Mouse (Mus musculus): ENCODE measurements around the gene Notch3. TPM values are rescaled to one million over a fixed set of nuclear protein-coding genes. Genes with fewer than 3 reads are reported as not detected.
A peak's percentile ranks its signal among the peaks of the same experiment; 100 is the strongest.

The Notch3 gene
- polyA plus RNA-seq, 1 experiment from 2014 or later: 11.2 TPM

- peak overlapping the region; percentile 93 for H3K4me2 ChIP-seq (ENCODE audit: low read length)
Measured at GRCm38 (mm10) chr17:32162112-32162850, 4.4 kb downstream of the Notch3 start.

GRCm38 (mm10) chr17:32160882-32161281, 5.8 kb downstream of the Notch3 start:
- no peaks in the 10 kb centered on the region for H3K9me3 ChIP-seq (ENCODE audit: control insufficient read depth, low read length)
- DNase-seq (no peak), ATAC-seq (ENCODE audit: low FRiP score, low TSS enrichment) (no peak)
- H3K9ac ChIP-seq (replicated peaks; ENCODE audit: low read length): no peak overlapping the region
- H3K4me3 ChIP-seq (replicated peaks; ENCODE audit: low read depth, low read length): no peak overlapping the region
- WGBS: 90% methylated on average over 4 of the region's 4 CpGs
- H3K4me2 ChIP-seq (ENCODE audit: low read length): no peak overlapping the region
- peaks cover 13% of the 10 kb centered on the region for H3K4me1 ChIP-seq (ENCODE audit: control insufficient read depth, insufficient read depth, low read length)
- H3K36me3 ChIP-seq (ENCODE audit: control insufficient read depth, insufficient read depth, low read length): peaks cover 2% of the 10 kb centered on the region; the same call in 1 of the 2 replicates
- H3K27ac ChIP-seq (replicated peaks; ENCODE audit: low read depth, low read length): no peak overlapping the region
- H3K27me3 ChIP-seq (ENCODE audit: control insufficient read depth, insufficient read depth, low read length): no peaks in the 10 kb centered on the region

More at GRCm38 (mm10) chr17:32162112-32162850, 4.4 kb downstream of the Notch3 start:
- Histone ChIP-seq H3K27ac (replicated peaks; ENCODE audit: low read depth, low read length) (peak overlapping the region; percentile 20), H3K9ac (replicated peaks; ENCODE audit: low read length) (peak overlapping the region; percentile 67), H3K4me3 (replicated peaks; ENCODE audit: low read depth, low read length) (peak overlapping the region; percentile 59), H3K9me3 (ENCODE audit: control insufficient read depth, low read length) (no peaks in the 10 kb centered on the region), H3K36me3 (ENCODE audit: control insufficient read depth, insufficient read depth, low read length) (0 out of 2 replicates have a peak, but pooled peaks cover 2% of the 10 kb centered on the region), H3K27me3 (ENCODE audit: control insufficient read depth, insufficient read depth, low read length) (no peaks in the 10 kb centered on the region), H3K4me1 (ENCODE audit: control insufficient read depth, insufficient read depth, low read length) (peaks cover 24% of the 10 kb centered on the region)
- ATAC-seq (ENCODE audit: low FRiP score, low TSS enrichment) (0 out of 2 replicates have a peak, but pooled peaks have one; percentile 13), DNase-seq (peak; percentile 86)
- WGBS: 2% methylated on average over 58 of the region's 58 CpGs

DNA sequence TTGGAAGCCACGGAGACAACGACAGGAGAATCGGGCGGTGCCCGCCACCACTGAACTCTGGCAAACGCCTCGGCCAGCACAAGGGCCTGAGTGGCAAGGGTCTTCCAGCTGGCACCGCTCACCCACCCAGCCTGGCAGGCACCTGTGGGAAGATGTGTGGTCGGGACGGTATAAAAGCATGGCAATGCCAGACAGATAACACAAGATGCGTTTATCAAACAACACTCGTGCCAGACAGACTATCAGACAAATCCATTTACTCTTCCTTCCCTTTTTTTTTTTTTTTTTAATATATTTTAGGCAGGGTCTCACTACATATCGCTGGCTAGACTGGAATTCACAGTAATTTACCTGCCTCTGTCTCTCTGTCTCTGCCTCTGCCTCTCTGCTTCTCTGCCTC, 7.8 kb downstream of the Notch3 start:
- H3K9me3 ChIP-seq (ENCODE audit: control insufficient read depth, low read length): no peaks in the 10 kb centered on the region
- H3K9ac ChIP-seq (replicated peaks; ENCODE audit: low read length): no peak overlapping the region
- WGBS: 91% methylated on average over 13 of the region's 13 CpGs
- H3K27ac ChIP-seq (replicated peaks; ENCODE audit: low read depth, low read length): no peak overlapping the region
- ATAC-seq (ENCODE audit: low FRiP score, low TSS enrichment) (no peak), DNase-seq (no peak)
- peaks cover 10% of the 10 kb centered on the region for H3K36me3 ChIP-seq (ENCODE audit: control insufficient read depth, insufficient read depth, low read length)
- no peaks in the 10 kb centered on the region for H3K4me1 ChIP-seq (ENCODE audit: control insufficient read depth, insufficient read depth, low read length)
- no peaks in the 10 kb centered on the region for H3K27me3 ChIP-seq (ENCODE audit: control insufficient read depth, insufficient read depth, low read length)
- no peak overlapping the region for H3K4me3 ChIP-seq (replicated peaks; ENCODE audit: low read depth, low read length)
- H3K4me2 ChIP-seq (ENCODE audit: low read length): no peak overlapping the region

GRCm38 (mm10) chr17:32146718-32147117, 19.9 kb downstream of the Notch3 start:
- H3K4me2 ChIP-seq (ENCODE audit: low read length): no peak overlapping the region
- ATAC-seq (ENCODE audit: low FRiP score, low TSS enrichment): no peak
- no peak overlapping the region for H3K27ac ChIP-seq (replicated peaks; ENCODE audit: low read depth, low read length)
- H3K9me3 ChIP-seq (ENCODE audit: control insufficient read depth, low read length): no peaks in the 10 kb centered on the region
- no peak overlapping the region for H3K9ac ChIP-seq (replicated peaks; ENCODE audit: low read length)
- H3K4me1 ChIP-seq (ENCODE audit: control insufficient read depth, insufficient read depth, low read length): no peaks in the 10 kb centered on the region
- H3K4me3 ChIP-seq (replicated peaks; ENCODE audit: low read depth, low read length): no peak overlapping the region
- 93% methylated on average over 8 of the region's 8 CpGs for WGBS
- peaks cover 27% of the 10 kb centered on the region for H3K36me3 ChIP-seq (ENCODE audit: control insufficient read depth, insufficient read depth, low read length)
- DNase-seq: no peak
- no peaks in the 10 kb centered on the region for H3K27me3 ChIP-seq (ENCODE audit: control insufficient read depth, insufficient read depth, low read length)

- ATAC-seq (ENCODE audit: low FRiP score, low TSS enrichment): peak; percentile 73
- peak; percentile 89 for DNase-seq
- H3K36me3 ChIP-seq (ENCODE audit: control insufficient read depth, insufficient read depth, low read length): peaks cover 31% of the 10 kb centered on the region
- peak overlapping the region; percentile 28 for H3K4me3 ChIP-seq (replicated peaks; ENCODE audit: low read depth, low read length)
- no peaks in the 10 kb centered on the region for H3K4me1 ChIP-seq (ENCODE audit: control insufficient read depth, insufficient read depth, low read length)
- no peaks in the 10 kb centered on the region for H3K27me3 ChIP-seq (ENCODE audit: control insufficient read depth, insufficient read depth, low read length)
- no peaks in the 10 kb centered on the region for H3K9me3 ChIP-seq (ENCODE audit: control insufficient read depth, low read length)
- no peak overlapping the region for H3K27ac ChIP-seq (replicated peaks; ENCODE audit: low read depth, low read length)
- peak overlapping the region; percentile 56 for H3K4me2 ChIP-seq (ENCODE audit: low read length)
- 26% methylated on average over 39 of the region's 39 CpGs for WGBS
- H3K9ac ChIP-seq (replicated peaks; ENCODE audit: low read length): peak overlapping the region; percentile 45; the same call in 1 of the 2 replicates
Measured at GRCm38 (mm10) chr17:32142907-32143854, 23.5 kb downstream of the Notch3 start.

GRCm38 (mm10) chr17:32142234-32142633, 24.4 kb downstream of the Notch3 start:
- WGBS: 100% methylated on average over 1 of the region's 1 CpGs
- H3K4me2 ChIP-seq (ENCODE audit: low read length): no peak overlapping the region
- no peak overlapping the region for H3K9ac ChIP-seq (replicated peaks; ENCODE audit: low read length)
- no peaks in the 10 kb centered on the region for H3K9me3 ChIP-seq (ENCODE audit: control insufficient read depth, low read length)
- no peak for DNase-seq
- no peaks in the 10 kb centered on the region for H3K27me3 ChIP-seq (ENCODE audit: control insufficient read depth, insufficient read depth, low read length)
- no peak overlapping the region for H3K27ac ChIP-seq (replicated peaks; ENCODE audit: low read depth, low read length)
- no peak for ATAC-seq (ENCODE audit: low FRiP score, low TSS enrichment)
- H3K4me3 ChIP-seq (replicated peaks; ENCODE audit: low read depth, low read length): no peak overlapping the region
- H3K36me3 ChIP-seq (ENCODE audit: control insufficient read depth, insufficient read depth, low read length): peaks cover 35% of the 10 kb centered on the region
- H3K4me1 ChIP-seq (ENCODE audit: control insufficient read depth, insufficient read depth, low read length): no peaks in the 10 kb centered on the region

GRCm38 (mm10) chr17:32133375-32133774, 33.3 kb downstream of the Notch3 start:
- H3K36me3 ChIP-seq (ENCODE audit: control insufficient read depth, insufficient read depth, low read length): peaks cover 47% of the 10 kb centered on the region
- H3K27ac ChIP-seq (replicated peaks; ENCODE audit: low read depth, low read length): no peak overlapping the region
- H3K4me1 ChIP-seq (ENCODE audit: control insufficient read depth, insufficient read depth, low read length): no peaks in the 10 kb centered on the region
- no peak overlapping the region for H3K4me3 ChIP-seq (replicated peaks; ENCODE audit: low read depth, low read length)
- no peak overlapping the region for H3K4me2 ChIP-seq (ENCODE audit: low read length)
- ATAC-seq (ENCODE audit: low FRiP score, low TSS enrichment): no peak
- 96% methylated on average over 16 of the region's 16 CpGs for WGBS
- H3K9me3 ChIP-seq (ENCODE audit: control insufficient read depth, low read length): no peaks in the 10 kb centered on the region
- DNase-seq: no peak
- no peak overlapping the region for H3K9ac ChIP-seq (replicated peaks; ENCODE audit: low read length)
- no peaks in the 10 kb centered on the region for H3K27me3 ChIP-seq (ENCODE audit: control insufficient read depth, insufficient read depth, low read length)

- Histone ChIP-seq H3K36me3 (ENCODE audit: control insufficient read depth, insufficient read depth, low read length) (peaks cover 43% of the 10 kb centered on the region), H3K9ac (replicated peaks; ENCODE audit: low read length) (no peak overlapping the region), H3K4me2 (ENCODE audit: low read length) (no peak overlapping the region), H3K9me3 (ENCODE audit: control insufficient read depth, low read length) (no peaks in the 10 kb centered on the region), H3K4me1 (ENCODE audit: control insufficient read depth, insufficient read depth, low read length) (no peaks in the 10 kb centered on the region), H3K27me3 (ENCODE audit: control insufficient read depth, insufficient read depth, low read length) (no peaks in the 10 kb centered on the region), H3K4me3 (replicated peaks; ENCODE audit: low read depth, low read length) (no peak overlapping the region), H3K27ac (replicated peaks; ENCODE audit: low read depth, low read length) (no peak overlapping the region)
- WGBS: 92% methylated on average over 11 of the region's 11 CpGs
- ATAC-seq (ENCODE audit: low FRiP score, low TSS enrichment) (no peak), DNase-seq (no peak)
Measured at GRCm38 (mm10) chr17:32132087-32132486, 34.6 kb downstream of the Notch3 start.

Data from midbrain, embryonic 14.5 days (tissue).